10 mouse cellular contexts compared by ENCODE assay signal in genomic region chr1:19213171-19213570, GRCm38 (mm10). TPM values are rescaled to one million over a fixed set of nuclear protein-coding genes. Genes with fewer than 3 reads are reported as not detected.
DNase-seq lines count a peak whose midpoint lies in the region; ATAC-seq lines count a peak whose summit lies in the region.
"Had no signal": no experiment of that assay in that cellular context is flagged by ENCODE, and none has a peak within 500 bp of the region (broad histone marks: within the 10 kb centered on the region; RNA-seq: fewer than 3 reads in every experiment).

No protein-coding gene starts in this region.

- peaks cover 82% of the 10 kb centered on the region for H3K27me3 ChIP-seq in hindbrain, embryonic 13.5 days
- peaks cover 93% of the 10 kb centered on the region for H3K27me3 ChIP-seq in midbrain, embryonic 12.5 days
- peaks cover 86% of the 10 kb centered on the region for H3K27me3 ChIP-seq in heart, embryonic 12.5 days (replicated peaks)

- H3K27ac ChIP-seq in hindbrain, embryonic 13.5 days = peak overlapping the region; percentile 82
- 0 out of 2 replicates have a peak overlapping the region, but pooled peaks have one; percentile 54 for H3K27ac ChIP-seq in midbrain, embryonic 12.5 days (replicated peaks)
- no peak overlapping the region for H3K27ac ChIP-seq in heart, embryonic 12.5 days (ENCODE audit: poor library complexity, severe bottlenecking)
- H3K27ac ChIP-seq: lung, embryonic 15.5 days had no signal

- H3K9ac ChIP-seq in hindbrain, embryonic 13.5 days = peak overlapping the region; percentile 59
- H3K9ac ChIP-seq in midbrain, embryonic 12.5 days (replicated peaks) = 0 out of 2 replicates have a peak overlapping the region, but pooled peaks have one; percentile 4
- no peak overlapping the region for H3K9ac ChIP-seq in heart, embryonic 12.5 days
- H3K9ac ChIP-seq: lung, embryonic 15.5 days had no signal

- peaks cover 16% of the 10 kb centered on the region for H3K4me1 ChIP-seq in hindbrain, embryonic 13.5 days (replicated peaks)
- peaks cover 3% of the 10 kb centered on the region; the same call in 1 of the 2 replicates for H3K4me1 ChIP-seq in midbrain, embryonic 12.5 days
- 0 out of 2 replicates have a peak, but pooled peaks cover 4% of the 10 kb centered on the region for H3K4me1 ChIP-seq in heart, embryonic 12.5 days (replicated peaks)

- WGBS in hindbrain, embryonic 13.5 days = 0% methylated on average over 4 of the region's 4 CpGs
- WGBS in midbrain, embryonic 12.5 days = 0% methylated on average over 4 of the region's 4 CpGs
- 0% methylated on average over 4 of the region's 4 CpGs for WGBS in heart, embryonic 12.5 days

- no peaks in the 10 kb centered on the region for H3K9me3 ChIP-seq in hindbrain, embryonic 13.5 days
- H3K9me3 ChIP-seq in midbrain, embryonic 12.5 days = no peaks in the 10 kb centered on the region
- H3K9me3 ChIP-seq in heart, embryonic 12.5 days (replicated peaks) = no peaks in the 10 kb centered on the region
- H3K9me3 ChIP-seq: lung, embryonic 15.5 days had no signal

- no peaks in the 10 kb centered on the region for H3K36me3 ChIP-seq in hindbrain, embryonic 13.5 days
- H3K36me3 ChIP-seq in midbrain, embryonic 12.5 days = no peaks in the 10 kb centered on the region
- H3K36me3 ChIP-seq in heart, embryonic 12.5 days = no peaks in the 10 kb centered on the region
- H3K36me3 ChIP-seq: lung, embryonic 15.5 days had no signal

- ATAC-seq in hindbrain, embryonic 13.5 days (ENCODE audit: low FRiP score) = no peak
- ATAC-seq in midbrain, embryonic 12.5 days (ENCODE audit: low FRiP score, low read depth) = no peak
- ATAC-seq in heart, embryonic 12.5 days (ENCODE audit: insufficient number of reproducible peaks, low FRiP score) = no peak

- peak; percentile 16 for DNase-seq in retina, postnatal 1 day
- no peak for DNase-seq in retina, embryonic 14.5 days (ENCODE audit: low spot score)
- DNase-seq in adrenal gland, postnatal 25 days = no peak
- no peak for DNase-seq in cerebellum, adult 9-11 months
- DNase-seq: cerebellum, adult 9-10 months; heart, postnatal 14 days had no signal

- peak overlapping the region; percentile 47 for H3K4me3 ChIP-seq in hindbrain, embryonic 13.5 days
- H3K4me3 ChIP-seq in midbrain, embryonic 12.5 days = peak overlapping the region; percentile 40
- no peak overlapping the region for H3K4me3 ChIP-seq in heart, embryonic 12.5 days
- H3K4me3 ChIP-seq: lung, embryonic 15.5 days had no signal

- H3K4me2 ChIP-seq in hindbrain, embryonic 13.5 days = peak overlapping the region; percentile 57
- no peak overlapping the region for H3K4me2 ChIP-seq in midbrain, embryonic 12.5 days (replicated peaks)
- H3K4me2 ChIP-seq in heart, embryonic 12.5 days = no peak overlapping the region
- H3K4me2 ChIP-seq: lung, embryonic 15.5 days had no signal

RNA-seq across cellular contexts. Expression of gene Tfap2b, which starts 4.5 kb away (rescaled TPM):
- 93.5 and 103 TPM in 2 replicates for polyA plus RNA-seq in hindbrain, embryonic 13.5 days (2015; fragmentation: Nextera tagmentation; extraction: Ambion mirVana)
- polyA plus RNA-seq in midbrain, embryonic 12.5 days (2016; fragmentation: Nextera tagmentation; extraction: Ambion mirVana) = 93.3 and 100 TPM in 2 replicates
- 8.6 and 11.0 TPM in 2 replicates for total RNA-seq in adrenal gland, postnatal 25 days (2021)
- 0.23 and 0.31 TPM in 2 replicates for polyA plus RNA-seq in heart, embryonic 12.5 days (2016; fragmentation: Nextera tagmentation; extraction: Ambion mirVana)
- total RNA-seq: heart, postnatal 14 days had no signal

Comparison
In these comparisons a context has a peak if more than half of its experiments do, and no peak if none do; other contexts are left out.
1. RNA of gene Tfap2b, which starts 4.5 kb away (polyA plus RNA-seq): 93.5 to 103 TPM in hindbrain, embryonic 13.5 days and 93.3 to 100 TPM in midbrain, embryonic 12.5 days; 0.23 to 0.31 TPM in heart, embryonic 12.5 days; every median in the first group is over 10 times any median in the second.